Mouse (Mus musculus): ENCODE results near the gene Ptprg.

GRCm38 (mm10) chr14:11670847-11671246 lies 117.5 kb downstream of the Ptprg start:
- TF ChIP-seq CTCF (IDR thresholded peaks at IDR 0.05; ENCODE audit: borderline replicate concordance, insufficient read depth, low read depth, low read length): no peak
- TF ChIP-seq POLR2A (IDR thresholded peaks at IDR 0.05; ENCODE audit: borderline replicate concordance, insufficient read depth, low read length): no peak

Data from cerebellum, adult 2 months (tissue).